Mouse (Mus musculus) spleen, postnatal 4 days (tissue): ENCODE measurements at regions not wholly inside any gene's neighbourhood (a gene's known extent, or its start where the extent isn't known, plus 50 kb on each side); places are given as distances from the start of the nearest gene placed in this dataset.

ENCODE experiments used
- DNase-seq, 2 experiments: peaks; one replicate each; pipeline ENCODE4 v3.0.0; 2022; ENCODE audit warnings: low spot score in 2 of 2

DNA sequence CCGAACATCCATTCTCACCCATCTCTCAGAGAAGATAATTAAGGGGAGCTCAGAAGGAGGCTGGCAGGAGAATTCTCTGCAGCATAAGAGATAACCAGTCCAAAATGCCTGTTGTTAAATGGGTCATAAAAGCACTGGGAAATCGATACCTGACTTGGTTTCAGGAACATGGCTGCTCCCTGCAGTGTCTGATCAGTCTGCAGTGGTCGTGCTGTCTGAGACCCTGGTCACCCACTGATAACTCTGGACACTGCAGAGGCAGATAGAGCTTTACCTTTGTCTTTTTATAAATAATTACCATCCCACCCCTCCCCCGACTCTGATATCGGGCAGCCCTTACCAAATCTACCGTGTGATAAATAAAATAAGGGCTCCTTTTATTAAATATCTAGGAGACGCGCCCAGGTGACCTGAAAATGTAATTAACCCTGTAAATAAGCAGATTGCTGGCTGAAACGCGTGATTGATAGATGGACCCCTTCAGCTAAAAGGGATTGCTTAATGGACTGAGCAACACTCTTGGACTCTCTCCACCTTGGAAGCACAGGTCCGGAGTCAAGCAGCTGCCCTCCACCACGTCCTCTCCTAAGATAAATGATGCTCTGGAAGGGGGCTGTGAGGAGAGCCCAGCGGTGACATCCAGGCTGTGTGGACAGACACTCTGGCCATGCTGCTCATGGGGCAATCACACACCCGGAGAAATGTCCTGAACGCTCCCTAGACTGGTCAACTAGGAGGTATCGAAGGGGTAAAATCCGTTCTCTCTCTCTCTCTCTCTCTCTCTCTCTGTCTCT, 384.4 kb downstream of the Mtx2 start:
- peak in 1 of 2 experiments; percentile 40 for DNase-seq

DNA sequence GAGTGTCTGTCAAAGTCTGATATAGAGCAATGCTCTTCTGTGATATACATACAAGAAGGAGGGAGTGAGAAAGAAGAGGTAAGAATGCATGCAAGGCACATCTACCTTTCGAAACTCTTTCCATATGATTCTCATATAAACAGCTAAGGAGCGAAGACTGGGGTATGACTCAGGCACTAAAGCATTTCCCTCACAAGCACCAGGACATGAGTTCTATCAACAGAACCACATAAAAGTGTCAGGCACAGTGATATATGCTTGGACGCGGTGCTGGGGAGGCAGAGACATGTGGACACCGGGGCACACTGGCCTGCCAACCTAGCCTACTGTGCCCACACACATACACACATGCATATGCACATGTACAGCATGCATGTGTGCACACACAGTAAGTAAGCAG, 391.3 kb downstream of the Mtx2 start:
- no peak for DNase-seq

DNA sequence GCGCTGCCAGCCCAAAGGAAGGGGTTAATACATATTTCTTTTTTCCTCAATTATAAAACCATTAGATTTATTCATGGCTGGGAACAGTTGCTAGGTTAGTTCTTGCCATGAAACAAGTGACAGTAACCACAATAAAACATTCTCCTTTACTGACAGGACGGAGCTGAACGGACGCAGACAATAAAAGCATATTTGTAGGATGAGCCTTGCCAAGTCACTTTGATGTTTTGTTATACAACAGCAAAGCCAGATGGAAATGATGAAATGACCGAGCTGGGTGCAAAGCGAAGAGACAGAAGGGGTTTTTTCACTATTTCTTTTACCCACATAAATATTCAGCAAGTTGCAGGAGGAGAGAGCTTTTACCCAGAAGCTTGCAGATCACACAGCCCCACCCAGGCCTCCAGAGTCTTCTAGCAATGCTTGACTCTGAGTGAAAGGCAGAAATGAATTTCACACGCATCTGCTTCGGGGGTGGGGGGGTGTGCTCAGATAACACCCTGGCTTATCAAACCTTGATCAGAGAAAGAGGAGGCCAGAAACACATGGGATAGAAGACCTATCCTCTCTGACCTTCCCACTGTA, 395.3 kb downstream of the Mtx2 start:
- no peak for DNase-seq

DNA sequence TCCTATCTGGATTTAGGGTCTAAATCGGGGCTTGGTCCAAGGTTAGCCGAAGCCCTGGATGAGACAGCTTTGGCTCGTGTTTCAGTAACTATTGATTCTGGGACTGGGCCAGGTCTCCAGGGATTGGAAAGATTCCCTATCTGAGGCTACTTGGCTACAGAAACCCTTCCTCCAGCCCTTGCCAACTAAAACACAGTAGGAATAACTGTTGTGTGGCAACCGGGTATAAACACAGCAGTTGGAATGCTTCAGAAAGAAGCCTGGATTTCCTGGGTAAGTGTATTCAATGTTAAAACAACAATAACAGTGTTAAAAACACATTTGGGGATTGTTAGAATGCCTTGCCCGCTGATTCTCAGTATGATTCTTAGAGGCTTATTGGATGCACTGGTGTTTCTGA, 398.8 kb downstream of the Mtx2 start:
- no peak for DNase-seq

DNA sequence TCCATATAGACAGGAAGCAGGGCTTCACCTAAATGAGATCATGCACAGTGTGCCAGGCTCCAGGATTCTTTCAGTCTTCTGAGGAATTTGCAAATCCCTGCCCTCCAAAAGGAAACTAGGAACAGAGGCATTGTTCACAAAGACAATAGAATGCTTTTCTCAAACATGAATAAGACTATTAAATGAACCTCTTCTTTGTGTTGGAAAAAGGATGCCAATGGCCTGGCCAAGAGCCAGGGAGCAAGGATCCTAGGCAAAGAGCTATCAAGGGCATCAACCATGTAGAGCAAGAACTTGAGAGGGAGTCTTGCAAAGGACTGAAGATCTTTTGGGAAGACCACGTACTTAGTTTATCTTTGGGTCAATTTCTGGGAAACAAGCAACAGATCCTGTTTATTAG, 415.4 kb downstream of the Mtx2 start:
- DNase-seq = no peak

- no peak for DNase-seq
Measured at GRCm38 (mm10) chr2:75244311-75245033, 414.6 kb upstream of the Hnrnpa3 start.

GRCm38 (mm10) chr2:75245256-75245655, 413.8 kb upstream of the Hnrnpa3 start:
- DNase-seq = no peak

DNA sequence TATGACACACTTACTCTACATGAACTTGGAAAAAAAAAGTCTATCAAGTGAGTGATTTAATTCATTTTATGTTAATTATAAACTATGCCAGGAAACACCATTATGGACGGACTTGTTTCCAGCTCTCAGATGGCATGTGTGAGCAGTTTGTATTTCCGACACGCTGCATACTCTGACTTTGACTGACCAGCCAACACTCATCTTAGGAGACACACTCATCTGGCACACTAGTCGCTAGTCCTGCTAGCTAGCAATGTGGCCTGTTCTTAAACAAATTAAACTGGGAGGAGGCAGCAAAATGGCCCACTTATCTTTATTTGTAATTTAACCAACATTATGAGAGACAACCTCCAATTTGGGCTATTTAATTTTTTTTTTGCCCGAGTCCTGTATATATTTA, 413.4 kb upstream of the Hnrnpa3 start:
- DNase-seq = no peak

DNA sequence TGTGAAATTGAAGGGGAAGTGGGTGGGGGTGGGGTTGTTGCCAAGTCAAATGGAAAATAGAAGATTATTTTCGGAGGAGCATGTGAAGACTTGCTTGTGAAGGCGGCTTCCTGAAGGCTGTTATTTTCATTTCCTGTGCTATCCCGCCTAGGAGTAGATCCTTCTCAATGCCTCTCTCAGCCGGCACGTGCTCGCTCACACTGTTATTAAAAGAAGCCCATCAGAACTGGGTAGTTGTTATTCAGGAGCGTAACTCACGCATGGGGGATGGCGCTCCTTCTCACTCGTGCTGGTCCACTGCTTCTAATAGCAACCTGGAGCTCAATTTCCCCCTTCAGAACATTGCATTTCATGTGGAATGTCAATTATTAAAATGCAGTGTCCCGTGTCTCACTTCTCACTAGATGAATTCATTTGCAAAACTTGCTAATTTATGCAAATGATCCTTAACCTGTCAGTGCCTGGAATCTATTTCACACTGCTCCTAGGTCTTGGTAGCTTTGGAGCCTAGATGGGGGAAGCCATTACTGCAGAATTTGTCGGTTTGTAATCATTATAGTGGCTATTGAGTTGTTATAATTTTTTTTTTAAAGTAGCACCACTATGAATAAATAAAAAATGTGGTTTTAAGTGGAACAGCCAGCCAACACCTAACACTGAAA, 412.8 kb upstream of the Hnrnpa3 start:
- DNase-seq = no peak

DNA sequence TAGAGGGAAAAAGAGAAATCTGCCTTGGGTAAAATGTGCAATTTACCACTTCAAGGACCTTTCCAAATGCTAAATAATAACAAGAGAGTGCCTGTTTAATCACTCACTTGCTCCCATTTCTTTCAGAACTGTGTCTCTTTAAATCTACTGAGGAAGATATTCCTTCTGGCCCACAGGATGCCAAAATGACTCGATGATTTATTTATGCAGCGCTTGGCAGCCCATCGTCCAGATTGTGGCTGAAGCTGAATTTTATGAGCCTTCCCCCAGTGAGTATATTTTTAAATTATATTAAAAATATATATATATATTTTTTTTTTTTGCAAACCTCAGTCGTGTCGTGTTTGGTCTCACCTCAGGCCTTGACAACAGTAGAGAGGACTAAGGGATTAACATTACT, 410.8 kb upstream of the Hnrnpa3 start:
- no peak for DNase-seq

DNA sequence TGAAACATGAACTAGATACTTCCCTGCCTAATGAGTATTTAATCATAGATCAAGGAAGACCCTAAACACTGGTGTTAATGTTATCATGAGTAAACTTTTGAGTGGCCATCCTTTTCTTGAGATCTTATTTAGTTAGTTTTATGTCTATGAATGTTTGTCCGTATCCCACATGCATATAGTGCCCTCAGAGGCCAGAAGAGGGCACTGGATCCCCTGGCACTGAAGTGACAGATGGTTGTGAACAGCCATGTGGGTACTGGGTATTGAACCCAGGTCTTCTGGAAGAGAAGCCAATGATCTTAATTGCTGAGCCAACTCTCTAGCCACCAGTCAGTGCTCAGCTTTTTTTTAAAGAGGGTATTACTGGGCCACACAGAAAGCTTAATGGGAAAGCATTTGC, 408.6 kb upstream of the Hnrnpa3 start:
- no peak for DNase-seq

- DNase-seq = no peak
Measured at GRCm38 (mm10) chr2:75252829-75253228, 406.2 kb upstream of the Hnrnpa3 start.

GRCm38 (mm10) chr2:75265218-75265617, 393.8 kb upstream of the Hnrnpa3 start:
- DNase-seq = no peak

DNA sequence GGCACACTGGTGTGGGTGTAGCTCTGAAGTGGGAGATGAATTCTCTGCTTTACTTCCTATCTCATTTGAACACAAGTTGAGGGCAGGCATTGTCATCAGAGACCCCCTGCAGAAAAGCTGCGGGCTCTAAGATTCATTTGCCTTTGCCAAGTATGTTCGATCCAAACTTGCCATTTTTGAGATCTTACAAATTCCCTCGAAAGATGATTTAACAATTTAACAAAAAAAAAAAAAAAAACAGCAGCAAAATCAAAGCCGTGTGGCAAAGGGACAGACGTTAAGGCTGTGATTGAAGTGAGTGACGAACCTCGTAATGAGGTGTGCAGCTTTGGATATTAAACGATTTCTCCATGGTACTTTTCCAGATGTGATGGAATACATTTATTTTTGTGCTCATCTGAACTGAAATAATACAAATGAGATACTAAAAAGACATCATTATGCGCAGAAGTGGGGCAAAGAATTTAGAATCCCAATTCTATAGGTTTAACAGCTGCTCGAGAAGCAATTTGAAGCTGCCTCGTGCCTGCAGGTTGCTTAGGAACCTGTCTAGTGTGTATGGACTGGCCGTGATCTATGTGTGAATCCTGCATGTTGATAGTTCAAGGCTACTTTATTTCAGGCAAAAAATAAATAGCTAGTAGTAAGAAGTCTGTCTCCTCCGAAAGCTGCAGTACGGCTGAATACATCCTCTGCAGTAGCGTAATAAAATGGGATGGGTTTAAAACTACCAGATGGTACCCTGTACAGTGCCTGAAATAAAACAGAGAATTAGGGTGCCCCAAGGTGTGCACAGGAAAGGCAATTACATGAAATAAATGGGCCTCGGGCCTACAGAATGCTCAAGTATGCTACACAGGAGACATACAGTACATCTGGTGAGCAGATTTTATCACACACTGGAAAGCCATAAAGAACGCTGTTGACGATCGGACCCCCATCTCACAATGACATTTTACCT, 393.0 kb upstream of the Hnrnpa3 start:
- no peak for DNase-seq

GRCm38 (mm10) chr2:75267949-75268348, 391.1 kb upstream of the Hnrnpa3 start:
- no peak for DNase-seq

DNA sequence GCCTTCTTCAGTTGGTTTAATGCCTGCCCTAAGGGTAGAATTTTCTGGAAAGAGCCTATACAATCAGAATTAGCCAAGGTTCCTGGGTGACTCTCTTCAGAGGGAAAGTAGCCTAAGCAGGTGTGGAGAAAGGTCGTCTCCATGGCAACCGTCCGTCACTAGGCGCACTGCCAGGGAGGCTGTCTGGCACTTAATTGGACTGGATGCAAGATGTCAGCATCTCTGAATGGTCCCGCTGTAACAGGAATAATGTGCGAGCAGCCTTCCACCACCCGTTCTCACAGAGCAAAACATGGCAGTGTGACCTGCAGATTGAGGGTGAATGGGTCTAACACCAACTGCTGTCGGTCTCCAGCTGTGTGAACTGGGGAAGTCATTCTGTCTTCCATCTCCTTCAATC, 389.6 kb upstream of the Hnrnpa3 start:
- no peak for DNase-seq

DNA sequence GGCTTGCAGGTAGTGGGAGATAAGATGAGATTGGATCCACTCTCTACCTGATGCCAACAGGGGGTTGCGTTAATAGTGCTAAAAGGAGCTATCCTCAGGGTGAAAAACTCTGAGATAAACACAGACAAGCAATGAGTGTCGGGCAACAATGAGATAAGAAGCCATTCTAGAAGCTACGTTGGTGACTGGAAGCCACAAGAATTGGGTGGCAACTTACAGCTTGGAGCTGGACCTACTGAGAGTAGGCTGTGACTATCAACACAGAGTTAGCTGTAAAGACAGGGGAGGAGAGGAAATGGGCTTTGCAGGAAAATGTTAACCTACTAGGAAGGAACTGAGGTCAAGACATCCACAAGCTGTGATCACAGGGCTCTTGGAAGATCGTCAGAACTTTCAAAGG, 388.9 kb upstream of the Hnrnpa3 start:
- DNase-seq = no peak

DNA sequence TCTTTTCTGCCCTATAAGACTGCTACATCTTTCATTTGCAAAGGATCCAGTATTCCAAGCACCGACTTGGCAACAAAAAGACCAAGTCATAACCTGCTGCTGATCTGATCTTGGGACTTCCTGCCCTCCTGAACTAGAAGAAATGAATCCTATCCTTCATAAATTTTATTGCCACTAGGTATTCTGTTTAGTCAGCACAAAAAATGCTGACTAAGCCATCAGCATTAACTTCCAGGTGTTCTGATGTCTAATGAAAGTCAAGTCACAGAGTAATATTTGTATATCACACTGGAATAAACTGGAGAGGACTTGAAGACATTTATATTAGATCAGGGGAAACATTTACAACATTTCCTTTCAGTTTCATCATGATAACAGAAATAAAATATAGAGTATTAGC, 371.2 kb upstream of the Hnrnpa3 start:
- DNase-seq = no peak

GRCm38 (mm10) chr2:75291674-75292073, 367.4 kb upstream of the Hnrnpa3 start:
- no peak for DNase-seq

DNA sequence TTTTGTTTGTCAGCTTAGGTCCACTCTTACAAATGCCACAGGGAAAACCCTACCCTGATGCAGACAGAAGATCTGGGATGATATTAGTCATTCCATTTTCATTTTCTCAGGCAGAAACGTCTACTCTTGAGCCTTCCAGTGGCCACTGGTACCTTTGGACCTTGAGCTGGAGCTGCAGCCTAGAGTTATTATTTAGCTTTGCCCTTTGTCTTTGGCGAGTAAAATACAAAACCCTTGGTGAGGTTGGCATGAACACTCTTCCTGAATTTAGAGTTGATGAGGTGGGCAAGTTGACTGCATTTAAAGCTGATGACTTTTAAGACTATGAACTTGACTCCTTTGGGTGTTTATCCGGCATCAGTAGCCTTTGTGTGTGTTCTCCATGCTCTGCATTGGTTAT, 352.2 kb upstream of the Hnrnpa3 start:
- DNase-seq = no peak

GRCm38 (mm10) chr2:75311191-75311590, 347.9 kb upstream of the Hnrnpa3 start:
- no peak for DNase-seq
